Comparison of ENCODE assay signal across 10 mouse cellular contexts in genomic region chr5:76950343-76951105, GRCm38 (mm10). TPM values are rescaled to one million over a fixed set of nuclear protein-coding genes. Genes with fewer than 3 reads are reported as not detected.
DNase-seq lines count a peak whose midpoint lies in the region; ATAC-seq and TF ChIP-seq lines count a peak whose summit lies in the region.
"Had no signal": no experiment of that assay in that cellular context is flagged by ENCODE, and none has a peak within 500 bp of the region (broad histone marks: within the 10 kb centered on the region; RNA-seq: fewer than 3 reads in every experiment).

No protein-coding gene starts in this region.

- peak; percentile 37 for DNase-seq in kidney, postnatal 0 days (ENCODE audit: low spot score)
- DNase-seq in kidney, postnatal 14 days: no peak
- DNase-seq in Patski (ENCODE audit: low read depth, low spot score) (no peak), MN1 (ENCODE audit: low spot score) (no peak)
- no peak for DNase-seq in liver, embryonic 13.5 days
- DNase-seq in gastrocnemius, adult 18-20 months (ENCODE audit: low spot score): no peak

- WGBS in kidney, postnatal 0 days: under 1% methylated on average over 24 of the region's 24 CpGs
- under 1% methylated on average over 24 of the region's 24 CpGs for WGBS in forebrain, embryonic 13.5 days
- WGBS in liver, embryonic 13.5 days (ENCODE audit: insufficient replicate concordance): under 1% methylated on average over 24 of the region's 24 CpGs
- under 1% methylated on average over 24 of the region's 24 CpGs for WGBS in olfactory bulb, adult 2 months

- peak overlapping the region; percentile 90 for H3K27ac ChIP-seq in kidney, postnatal 0 days
- H3K27ac ChIP-seq in forebrain, embryonic 13.5 days: peak overlapping the region; percentile 71
- peak overlapping the region; percentile 82 for H3K27ac ChIP-seq in liver, embryonic 13.5 days
- H3K27ac ChIP-seq in olfactory bulb, adult 2 months (ENCODE audit: insufficient read depth, low read depth, low read length): no peak overlapping the region

- H3K9me3 ChIP-seq in kidney, postnatal 0 days (replicated peaks; ENCODE audit: low read length): no peaks in the 10 kb centered on the region
- no peaks in the 10 kb centered on the region for H3K9me3 ChIP-seq in forebrain, embryonic 13.5 days (replicated peaks)
- H3K9me3 ChIP-seq in liver, embryonic 13.5 days (replicated peaks): no peaks in the 10 kb centered on the region

- H3K36me3 ChIP-seq in kidney, postnatal 0 days (ENCODE audit: insufficient read depth, low read length): 0 out of 2 replicates have a peak, but pooled peaks cover 3% of the 10 kb centered on the region
- H3K36me3 ChIP-seq in forebrain, embryonic 13.5 days (ENCODE audit: poor library complexity, severe bottlenecking): peaks cover 9% of the 10 kb centered on the region; the same call in 1 of the 2 replicates
- peaks cover 45% of the 10 kb centered on the region for H3K36me3 ChIP-seq in liver, embryonic 13.5 days

- in situ Hi-C loops in Patski (cut with MboI; ENCODE audit: low pct_unique_long_range_greater_than_20kb): loop anchor here (5.0 to 10.0 kb wide), 2 partner anchors 48 to 366 kb away; partner anchors contain the start of gene Cep135

- no peaks in the 10 kb centered on the region for H3K27me3 ChIP-seq in kidney, postnatal 0 days (ENCODE audit: insufficient read depth, low read length)
- no peaks in the 10 kb centered on the region for H3K27me3 ChIP-seq in Patski
- H3K27me3 ChIP-seq in forebrain, embryonic 13.5 days: no peaks in the 10 kb centered on the region
- no peaks in the 10 kb centered on the region for H3K27me3 ChIP-seq in liver, embryonic 13.5 days

- H3K4me2 ChIP-seq in kidney, postnatal 0 days (ENCODE audit: low read length): peak overlapping the region; percentile 92
- H3K4me2 ChIP-seq in forebrain, embryonic 13.5 days: peak overlapping the region; percentile 94
- H3K4me2 ChIP-seq in liver, embryonic 13.5 days: peak overlapping the region; percentile 93

- POLR2A ChIA-PET in Patski (lab: Charles Lee): interaction anchor here (0.6 to 2.7 kb wide), 8 partner anchors 9 to 483 kb away, joined by 3 to 18 read pairs (median 5); partner anchors contain the start of gene Aasdh

- TF ChIP-seq POLR2A in olfactory bulb, adult 2 months (IDR thresholded peaks at IDR 0.05; ENCODE audit: insufficient read depth, low read depth, low read length): no peak

- peak overlapping the region; percentile 70 for H3K9ac ChIP-seq in kidney, postnatal 0 days (ENCODE audit: low read depth, low read length)
- H3K9ac ChIP-seq in forebrain, embryonic 13.5 days: peak overlapping the region; percentile 76
- peak overlapping the region; percentile 81 for H3K9ac ChIP-seq in liver, embryonic 13.5 days

- TF ChIP-seq CTCF in kidney, postnatal 0 days (IDR thresholded peaks at IDR 0.05; ENCODE audit: low read depth): no peak
- no peak for TF ChIP-seq CTCF in Patski (IDR thresholded peaks at IDR 0.05)
- TF ChIP-seq CTCF in olfactory bulb, adult 2 months (IDR thresholded peaks at IDR 0.05; ENCODE audit: insufficient read depth, low read depth, low read length): no peak

- CTCF ChIA-PET in Patski (lab: Charles Lee): interaction anchor here (0.8 to 2.3 kb wide), 12 partner anchors 9 to 62 kb away, joined by 3 to 18 read pairs (median 4); no protein-coding TSS in a partner anchor

- H3K4me3 ChIP-seq in kidney, postnatal 0 days (replicated peaks; ENCODE audit: low read depth, low read length): peak overlapping the region; percentile 68
- H3K4me3 ChIP-seq in forebrain, embryonic 13.5 days: peak overlapping the region; percentile 75
- H3K4me3 ChIP-seq in liver, embryonic 13.5 days (replicated peaks): peak overlapping the region; percentile 84
- peak overlapping the region; percentile 99 for H3K4me3 ChIP-seq in olfactory bulb, adult 2 months (ENCODE audit: insufficient read depth, low read depth, low read length)

- H3K4me1 ChIP-seq in kidney, postnatal 0 days (replicated peaks; ENCODE audit: insufficient read depth, low read length): peaks cover 7% of the 10 kb centered on the region; the same call in 1 of the 2 replicates
- peaks cover 43% of the 10 kb centered on the region for H3K4me1 ChIP-seq in forebrain, embryonic 13.5 days
- peaks cover 77% of the 10 kb centered on the region for H3K4me1 ChIP-seq in liver, embryonic 13.5 days (replicated peaks)
- H3K4me1 ChIP-seq in olfactory bulb, adult 2 months (ENCODE audit: control insufficient read depth, insufficient read depth, low read length): peaks cover 8% of the 10 kb centered on the region; the same call in 1 of the 2 replicates

- no peak for ATAC-seq in kidney, postnatal 0 days (replicated peaks; ENCODE audit: low FRiP score, low read depth)
- peak; percentile 38 for ATAC-seq in Patski
- ATAC-seq in forebrain, embryonic 13.5 days: no peak
- peak; percentile 2; the same call in 1 of the 2 replicates for ATAC-seq in liver, embryonic 13.5 days (ENCODE audit: low read depth)

RNA-seq across cellular contexts. Expression of gene Paics, which starts 0.6 kb away (rescaled TPM):
- polyA plus RNA-seq in kidney, postnatal 0 days (2015; fragmentation: Nextera tagmentation; extraction: Ambion mirVana): 252 and 279 TPM in 2 replicates
- polyA plus RNA-seq in Patski (2021): 335 TPM
- polyA plus RNA-seq in forebrain, embryonic 13.5 days (2015; fragmentation: Nextera tagmentation; extraction: Ambion mirVana): 312 and 332 TPM in 2 replicates
- polyA plus RNA-seq in liver, embryonic 13.5 days (2015; fragmentation: Nextera tagmentation; extraction: Ambion mirVana): 216 and 252 TPM in 2 replicates
- not detected in 2 replicates for polyA plus RNA-seq in olfactory bulb, adult 2 months (2012; ENCODE audit: insufficient read depth, insufficient read length, low replicate concordance, missing spikeins)
- 100 to 1,000 TPM; 135 to 144 TPM for total RNA-seq in gastrocnemius, adult 18-20 months (2021)

RNA-seq across cellular contexts. Expression of gene Ppat, which starts 0.9 kb away (rescaled TPM):
- 35.9 and 37.6 TPM in 2 replicates for polyA plus RNA-seq in kidney, postnatal 0 days (2015; fragmentation: Nextera tagmentation; extraction: Ambion mirVana)
- 30.8 TPM for polyA plus RNA-seq in Patski (2021)
- 19.2 and 25.5 TPM in 2 replicates for polyA plus RNA-seq in forebrain, embryonic 13.5 days (2015; fragmentation: Nextera tagmentation; extraction: Ambion mirVana)
- polyA plus RNA-seq in liver, embryonic 13.5 days (2015; fragmentation: Nextera tagmentation; extraction: Ambion mirVana): 38.5 and 45.7 TPM in 2 replicates
- not detected in 2 replicates for polyA plus RNA-seq in olfactory bulb, adult 2 months (2012; ENCODE audit: insufficient read depth, insufficient read length, low replicate concordance, missing spikeins)
- 10 to 100 TPM; 21.5 to 23.7 TPM for total RNA-seq in gastrocnemius, adult 18-20 months (2021)

RNA-seq across cellular contexts. Expression of gene Srp72, which starts 24.0 kb away (rescaled TPM):
- polyA plus RNA-seq in kidney, postnatal 0 days (2015; fragmentation: Nextera tagmentation; extraction: Ambion mirVana): 70.0 and 79.5 TPM in 2 replicates
- 123 TPM for polyA plus RNA-seq in Patski (2021)
- 75.4 and 78.1 TPM in 2 replicates for polyA plus RNA-seq in forebrain, embryonic 13.5 days (2015; fragmentation: Nextera tagmentation; extraction: Ambion mirVana)
- polyA plus RNA-seq in liver, embryonic 13.5 days (2015; fragmentation: Nextera tagmentation; extraction: Ambion mirVana): 54.6 and 55.9 TPM in 2 replicates
- polyA plus RNA-seq in olfactory bulb, adult 2 months (2012; ENCODE audit: insufficient read depth, insufficient read length, low replicate concordance, missing spikeins): not detected in 2 replicates
- 10 to 100 TPM; 42.6 to 50.3 TPM for total RNA-seq in gastrocnemius, adult 18-20 months (2021)

RNA-seq across cellular contexts. Expression of gene Aasdh, which starts 45.2 kb away (rescaled TPM):
- 10.6 and 11.0 TPM in 2 replicates for polyA plus RNA-seq in kidney, postnatal 0 days (2015; fragmentation: Nextera tagmentation; extraction: Ambion mirVana)
- polyA plus RNA-seq in Patski (2021): 17.1 TPM
- 23.0 and 23.4 TPM in 2 replicates for polyA plus RNA-seq in forebrain, embryonic 13.5 days (2015; fragmentation: Nextera tagmentation; extraction: Ambion mirVana)
- 6.4 and 10.1 TPM in 2 replicates for polyA plus RNA-seq in liver, embryonic 13.5 days (2015; fragmentation: Nextera tagmentation; extraction: Ambion mirVana)
- not detected in 2 replicates for polyA plus RNA-seq in olfactory bulb, adult 2 months (2012; ENCODE audit: insufficient read depth, insufficient read length, low replicate concordance, missing spikeins)
- total RNA-seq in gastrocnemius, adult 18-20 months (2021): 10 to 100 TPM; 10.6 to 12.1 TPM

RNA-seq across cellular contexts. Expression of gene Arl9, which starts 53.3 kb away (rescaled TPM):
- polyA plus RNA-seq in kidney, postnatal 0 days (2015; fragmentation: Nextera tagmentation; extraction: Ambion mirVana): not detected in 2 replicates
- 0.23 TPM for polyA plus RNA-seq in Patski (2021)
- polyA plus RNA-seq in forebrain, embryonic 13.5 days (2015; fragmentation: Nextera tagmentation; extraction: Ambion mirVana): not detected in 2 replicates
- polyA plus RNA-seq in liver, embryonic 13.5 days (2015; fragmentation: Nextera tagmentation; extraction: Ambion mirVana): 0.32 TPM in 1 of 2 replicates, not detected in the other
- not detected in 2 replicates for polyA plus RNA-seq in olfactory bulb, adult 2 months (2012; ENCODE audit: insufficient read depth, insufficient read length, low replicate concordance, missing spikeins)
- total RNA-seq in gastrocnemius, adult 18-20 months (2021): not detected
- total RNA-seq: adrenal gland, postnatal 36 days; left cerebral cortex, postnatal 10 days had no signal

Comparison
In these comparisons a context has a peak if more than half of its experiments do, and no peak if none do; other contexts are left out.
1. ATAC-seq: peak in Patski (single experiment) and liver, embryonic 13.5 days (single experiment); none in kidney, postnatal 0 days (single experiment) and forebrain, embryonic 13.5 days (single experiment).
2. RNA of gene Ppat, which starts 0.9 kb away (polyA plus RNA-seq): 38.5 to 45.7 TPM in liver, embryonic 13.5 days, 35.9 to 37.6 TPM in kidney, postnatal 0 days, 30.8 TPM in Patski (single experiment) and 19.2 to 25.5 TPM in forebrain, embryonic 13.5 days; not detected in olfactory bulb, adult 2 months; every median in the first group is over 10 times any median in the second.
3. Peak in every context shown above with its lines, with median percentiles within 50 percentile points of each other: H3K4me2 ChIP-seq, H3K4me3 ChIP-seq and H3K9ac ChIP-seq.